Comparison of ENCODE assay signal across 25 mouse cellular contexts in the genomic region with DNA sequence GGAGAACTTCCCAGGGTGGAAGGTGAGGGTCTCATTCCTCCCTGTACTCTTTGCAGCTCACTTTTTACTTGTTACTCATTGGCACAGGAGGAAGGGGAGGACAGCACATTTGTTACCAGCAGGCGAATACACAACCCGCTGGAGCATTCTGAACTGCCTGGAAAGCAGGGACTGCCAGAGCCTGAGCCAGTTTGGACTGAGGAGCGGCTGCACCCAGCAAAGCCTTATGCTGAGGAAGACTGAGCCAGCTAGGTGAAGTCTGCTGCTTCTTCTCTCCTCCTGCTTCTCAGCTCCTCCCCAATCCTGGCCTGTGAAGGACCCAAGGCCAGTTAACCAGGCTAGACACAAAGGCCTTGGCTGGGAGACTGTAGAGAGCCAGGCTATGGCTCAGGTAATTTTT. TPM values are rescaled to one million over a fixed set of nuclear protein-coding genes. Genes with fewer than 3 reads are reported as not detected.
DNase-seq lines count a peak whose midpoint lies in the region; ATAC-seq and TF ChIP-seq lines count a peak whose summit lies in the region.
"Had no signal": no experiment of that assay in that cellular context is flagged by ENCODE, and none has a peak within 500 bp of the region (broad histone marks: within the 10 kb centered on the region; RNA-seq: fewer than 3 reads in every experiment).

No protein-coding gene starts in this region.

- DNase-seq in heart, adult 11 months: peak; percentile 76
- peak; percentile 55 for DNase-seq in cerebellum, adult 11-12 months
- peak; percentile 54 to 67 for DNase-seq in cerebellum, adult 2 months
- DNase-seq in cerebellum, postnatal 36 days: peak; percentile 49 to 50
- DNase-seq in thymus, adult 18-20 months: no peak
- DNase-seq in frontal cortex, postnatal 10 days (ENCODE audit: low spot score in 2 of 2): no peak
- DNase-seq: adrenal gland, adult 2 months; embryo, embryonic 11 days; gastrocnemius, adult 2 months; kidney, adult 9 months; kidney, postnatal 25 days; liver; lung, postnatal 36 days; thymus, postnatal 14 days had no signal

- H3K27ac ChIP-seq in heart, embryonic 12.5 days (ENCODE audit: poor library complexity, severe bottlenecking): no peak overlapping the region
- peak overlapping the region; percentile 69 for H3K27ac ChIP-seq in cerebellum, adult 2 months (ENCODE audit: insufficient read depth, low read length)
- H3K27ac ChIP-seq: embryonic facial prominence, embryonic 13.5 days; gastrocnemius, adult 2 months; heart, embryonic 10.5 days; limb, embryonic 10.5 days; liver, embryonic 15.5 days; lung, embryonic 15.5 days; midbrain, embryonic 13.5 days had no signal

- no peak overlapping the region for H3K4me2 ChIP-seq in heart, embryonic 12.5 days
- H3K4me2 ChIP-seq: embryonic facial prominence, embryonic 13.5 days; liver, embryonic 15.5 days; lung, embryonic 15.5 days; midbrain, embryonic 13.5 days had no signal

- no peak overlapping the region for H3K9ac ChIP-seq in heart, embryonic 12.5 days
- H3K9ac ChIP-seq: embryonic facial prominence, embryonic 13.5 days; liver, embryonic 15.5 days; lung, embryonic 15.5 days; midbrain, embryonic 13.5 days had no signal

- no peak overlapping the region for H3K4me3 ChIP-seq in heart, embryonic 12.5 days
- no peak overlapping the region for H3K4me3 ChIP-seq in cerebellum, adult 2 months (replicated peaks; ENCODE audit: insufficient read depth, low read depth, low read length)
- H3K4me3 ChIP-seq: embryonic facial prominence, embryonic 13.5 days; erythroblast, embryonic 14.5 days; gastrocnemius, adult 2 months; heart, embryonic 10.5 days; limb, embryonic 10.5 days; liver, embryonic 15.5 days; lung, embryonic 15.5 days; megakaryocyte, embryonic 14.5 days; midbrain, embryonic 13.5 days had no signal

- no peaks in the 10 kb centered on the region for H3K9me3 ChIP-seq in heart, embryonic 12.5 days (replicated peaks)
- H3K9me3 ChIP-seq: embryonic facial prominence, embryonic 13.5 days; heart, embryonic 10.5 days; limb, embryonic 10.5 days; liver, embryonic 15.5 days; lung, embryonic 15.5 days; midbrain, embryonic 13.5 days had no signal

- H3K27me3 ChIP-seq in heart, embryonic 12.5 days (replicated peaks): no peaks in the 10 kb centered on the region
- H3K27me3 ChIP-seq in cerebellum, adult 2 months (ENCODE audit: control insufficient read depth, insufficient read depth, low read length): no peaks in the 10 kb centered on the region
- H3K27me3 ChIP-seq: embryonic facial prominence, embryonic 13.5 days; liver, embryonic 15.5 days; lung, embryonic 15.5 days; megakaryocyte, embryonic 14.5 days; midbrain, embryonic 13.5 days had no signal

- WGBS in heart, embryonic 12.5 days: 89% methylated on average over 3 of the region's 3 CpGs
- 23% methylated on average over 3 of the region's 3 CpGs for WGBS in cerebellum, adult 2 months

- TF ChIP-seq CTCF in cerebellum, adult 2 months (IDR thresholded peaks at IDR 0.05; ENCODE audit: borderline replicate concordance, insufficient read depth, low read depth, low read length): no peak

- peaks cover 49% of the 10 kb centered on the region for H3K4me1 ChIP-seq in heart, embryonic 12.5 days (replicated peaks)
- H3K4me1 ChIP-seq in cerebellum, adult 2 months (ENCODE audit: control insufficient read depth, insufficient read depth, low read length): peaks cover 23% of the 10 kb centered on the region
- H3K4me1 ChIP-seq: embryonic facial prominence, embryonic 13.5 days; limb, embryonic 10.5 days; liver, embryonic 15.5 days had no signal

- no peak for ATAC-seq in heart, embryonic 12.5 days (ENCODE audit: insufficient number of reproducible peaks, low FRiP score)
- ATAC-seq: hindbrain, postnatal 0 days; intestine, embryonic 16.5 days; midbrain, embryonic 13.5 days had no signal

- H3K36me3 ChIP-seq in heart, embryonic 12.5 days: peaks cover 84% of the 10 kb centered on the region

- no peak for TF ChIP-seq POLR2A in cerebellum, adult 2 months (IDR thresholded peaks at IDR 0.05; ENCODE audit: borderline replicate concordance, insufficient read depth, low read length)

RNA-seq across cellular contexts. Expression of gene Kdm1a, which starts 57.4 kb away (rescaled TPM):
- 46.4 and 48.3 TPM in 2 replicates for polyA plus RNA-seq in heart, embryonic 12.5 days (2016; fragmentation: Nextera tagmentation; extraction: Ambion mirVana)
- polyA plus RNA-seq in cerebellum, adult 2 months (2012; rRNA removed): 61.2 and 63.1 TPM in 2 replicates

Comparison
In these comparisons a context has a peak if more than half of its experiments do, and no peak if none do; other contexts are left out.
1. DNase-seq: peak in heart, adult 11 months (single experiment), cerebellum, adult 11-12 months (single experiment), cerebellum, adult 2 months (2 of 2) and cerebellum, postnatal 36 days (2 of 2); none in thymus, adult 18-20 months (0 of 2) and frontal cortex, postnatal 10 days (0 of 2).